Mouse (Mus musculus): Measurements from ENCODE around the gene Hipk2. TPM values are rescaled to one million over a fixed set of nuclear protein-coding genes. Genes with fewer than 3 reads are reported as not detected.

Gene Hipk2
- polyA plus RNA-seq (2014; fragmentation: Nextera tagmentation; extraction: Ambion mirVana) = 26.6 and 38.4 TPM in 2 replicates

- DNase-seq (ENCODE audit: low spot score) (peak; percentile 94), ATAC-seq (ENCODE audit: low FRiP score) (peak; percentile 91)
- Histone ChIP-seq H3K27me3 (ENCODE audit: control insufficient read depth, insufficient read depth, low read length) (no peaks in the 10 kb centered on the region), H3K27ac (ENCODE audit: low read depth, low read length) (peak within 1 kb of the TSS; percentile 90), H3K9me3 (ENCODE audit: control insufficient read depth, low read length) (no peaks in the 10 kb centered on the region), H3K9ac (ENCODE audit: low read depth, low read length) (peak within 1 kb of the TSS; percentile 99), H3K4me3 (ENCODE audit: low read depth, low read length) (peak within 1 kb of the TSS; percentile 98), H3K4me2 (replicated peaks; ENCODE audit: low read depth, low read length) (peak within 1 kb of the TSS; percentile 61), H3K36me3 (ENCODE audit: control insufficient read depth, insufficient read depth, low read length) (no peaks in the 10 kb centered on the region), H3K4me1 (replicated peaks; ENCODE audit: control insufficient read depth, insufficient read depth, low read length) (peaks cover 11% of the 10 kb centered on the region)
- WGBS = under 1% methylated on average over 43 of the region's 108 CpGs
These were observed at the start of gene Hipk2 for GRCm38 (mm10) chr6:38876071-38876911. Gene Hipk2, minus strand, starts transcription at chr6:38876165.

GRCm38 (mm10) chr6:38925719-38926118, 49.8 kb upstream of the Hipk2 start:
- no peaks in the 10 kb centered on the region for H3K9me3 ChIP-seq (ENCODE audit: control insufficient read depth, low read length)
- no peaks in the 10 kb centered on the region for H3K27me3 ChIP-seq (ENCODE audit: control insufficient read depth, insufficient read depth, low read length)
- H3K36me3 ChIP-seq (ENCODE audit: control insufficient read depth, insufficient read depth, low read length) = no peaks in the 10 kb centered on the region
- peak; percentile 50 for DNase-seq (ENCODE audit: low spot score)
- H3K4me1 ChIP-seq (replicated peaks; ENCODE audit: control insufficient read depth, insufficient read depth, low read length) = no peaks in the 10 kb centered on the region
- peak overlapping the region; percentile 18 for H3K4me3 ChIP-seq (ENCODE audit: low read depth, low read length)
- ATAC-seq (ENCODE audit: low FRiP score) = no peak
- 0 out of 2 replicates have a peak overlapping the region, but pooled peaks have one; percentile 18 for H3K4me2 ChIP-seq (replicated peaks; ENCODE audit: low read depth, low read length)
- no peak overlapping the region for H3K27ac ChIP-seq (ENCODE audit: low read depth, low read length)
- 64% methylated on average over 7 of the region's 7 CpGs for WGBS
- H3K9ac ChIP-seq (ENCODE audit: low read depth, low read length) = no peak overlapping the region

- no peaks in the 10 kb centered on the region for H3K9me3 ChIP-seq (ENCODE audit: control insufficient read depth, low read length)
- 95% methylated on average over 18 of the region's 18 CpGs for WGBS
- DNase-seq (ENCODE audit: low spot score) (no peak), ATAC-seq (ENCODE audit: low FRiP score) (no peak)
- no peak overlapping the region for H3K9ac ChIP-seq (ENCODE audit: low read depth, low read length)
- H3K27ac ChIP-seq (ENCODE audit: low read depth, low read length) = no peak overlapping the region
- H3K4me3 ChIP-seq (ENCODE audit: low read depth, low read length) = no peak overlapping the region
- no peaks in the 10 kb centered on the region for H3K4me1 ChIP-seq (replicated peaks; ENCODE audit: control insufficient read depth, insufficient read depth, low read length)
- no peaks in the 10 kb centered on the region for H3K27me3 ChIP-seq (ENCODE audit: control insufficient read depth, insufficient read depth, low read length)
- H3K4me2 ChIP-seq (replicated peaks; ENCODE audit: low read depth, low read length) = no peak overlapping the region
- H3K36me3 ChIP-seq (ENCODE audit: control insufficient read depth, insufficient read depth, low read length) = no peaks in the 10 kb centered on the region
These were observed 48.2 kb upstream of the Hipk2 start for GRCm38 (mm10) chr6:38923870-38924817.

- no peaks in the 10 kb centered on the region for H3K36me3 ChIP-seq (ENCODE audit: control insufficient read depth, insufficient read depth, low read length)
- no peaks in the 10 kb centered on the region for H3K9me3 ChIP-seq (ENCODE audit: control insufficient read depth, low read length)
- DNase-seq (ENCODE audit: low spot score) (no peak), ATAC-seq (ENCODE audit: low FRiP score) (no peak)
- H3K27me3 ChIP-seq (ENCODE audit: control insufficient read depth, insufficient read depth, low read length) = no peaks in the 10 kb centered on the region
- no peak overlapping the region for H3K4me2 ChIP-seq (replicated peaks; ENCODE audit: low read depth, low read length)
- no peak overlapping the region for H3K27ac ChIP-seq (ENCODE audit: low read depth, low read length)
- no peak overlapping the region for H3K4me3 ChIP-seq (ENCODE audit: low read depth, low read length)
- WGBS = 89% methylated on average over 4 of the region's 4 CpGs
- no peaks in the 10 kb centered on the region for H3K4me1 ChIP-seq (replicated peaks; ENCODE audit: control insufficient read depth, insufficient read depth, low read length)
- no peak overlapping the region for H3K9ac ChIP-seq (ENCODE audit: low read depth, low read length)
These were observed 47.5 kb upstream of the Hipk2 start for GRCm38 (mm10) chr6:38923450-38923849.

- Histone ChIP-seq H3K4me3 (ENCODE audit: low read depth, low read length) (no peak overlapping the region), H3K9me3 (ENCODE audit: control insufficient read depth, low read length) (no peaks in the 10 kb centered on the region), H3K4me2 (replicated peaks; ENCODE audit: low read depth, low read length) (no peak overlapping the region), H3K27me3 (ENCODE audit: control insufficient read depth, insufficient read depth, low read length) (no peaks in the 10 kb centered on the region), H3K4me1 (replicated peaks; ENCODE audit: control insufficient read depth, insufficient read depth, low read length) (no peaks in the 10 kb centered on the region), H3K36me3 (ENCODE audit: control insufficient read depth, insufficient read depth, low read length) (no peaks in the 10 kb centered on the region), H3K9ac (ENCODE audit: low read depth, low read length) (no peak overlapping the region), H3K27ac (ENCODE audit: low read depth, low read length) (no peak overlapping the region)
- WGBS = 67% methylated on average over 2 of the region's 2 CpGs
- no peak for ATAC-seq (ENCODE audit: low FRiP score)
- no peak for DNase-seq (ENCODE audit: low spot score)
These were observed 46.6 kb upstream of the Hipk2 start for GRCm38 (mm10) chr6:38922517-38922916.

- ATAC-seq (ENCODE audit: low FRiP score) = no peak
These were observed 45.8 kb upstream of the Hipk2 start for GRCm38 (mm10) chr6:38921810-38922116.

GRCm38 (mm10) chr6:38921095-38921809, 45.3 kb upstream of the Hipk2 start:
- H3K36me3 ChIP-seq (ENCODE audit: control insufficient read depth, insufficient read depth, low read length) = no peaks in the 10 kb centered on the region
- H3K9me3 ChIP-seq (ENCODE audit: control insufficient read depth, low read length) = no peaks in the 10 kb centered on the region
- no peaks in the 10 kb centered on the region for H3K4me1 ChIP-seq (replicated peaks; ENCODE audit: control insufficient read depth, insufficient read depth, low read length)
- no peak overlapping the region for H3K9ac ChIP-seq (ENCODE audit: low read depth, low read length)
- no peak overlapping the region for H3K27ac ChIP-seq (ENCODE audit: low read depth, low read length)
- no peaks in the 10 kb centered on the region for H3K27me3 ChIP-seq (ENCODE audit: control insufficient read depth, insufficient read depth, low read length)
- no peak for ATAC-seq (ENCODE audit: low FRiP score)
- no peak overlapping the region for H3K4me2 ChIP-seq (replicated peaks; ENCODE audit: low read depth, low read length)
- DNase-seq (ENCODE audit: low spot score) = no peak
- H3K4me3 ChIP-seq (ENCODE audit: low read depth, low read length) = no peak overlapping the region
- WGBS = 85% methylated on average over 17 of the region's 17 CpGs

More at GRCm38 (mm10) chr6:38921810-38922116, 45.8 kb upstream of the Hipk2 start:
- Histone ChIP-seq H3K9ac (ENCODE audit: low read depth, low read length) (no peak overlapping the region), H3K27me3 (ENCODE audit: control insufficient read depth, insufficient read depth, low read length) (no peaks in the 10 kb centered on the region), H3K4me2 (replicated peaks; ENCODE audit: low read depth, low read length) (no peak overlapping the region), H3K27ac (ENCODE audit: low read depth, low read length) (no peak overlapping the region), H3K9me3 (ENCODE audit: control insufficient read depth, low read length) (no peaks in the 10 kb centered on the region), H3K4me1 (replicated peaks; ENCODE audit: control insufficient read depth, insufficient read depth, low read length) (no peaks in the 10 kb centered on the region), H3K36me3 (ENCODE audit: control insufficient read depth, insufficient read depth, low read length) (no peaks in the 10 kb centered on the region), H3K4me3 (ENCODE audit: low read depth, low read length) (no peak overlapping the region)
- WGBS = 95% methylated on average over 8 of the region's 8 CpGs
- no peak for DNase-seq (ENCODE audit: low spot score)

- H3K36me3 ChIP-seq (ENCODE audit: control insufficient read depth, insufficient read depth, low read length) = no peaks in the 10 kb centered on the region
- ATAC-seq (ENCODE audit: low FRiP score) (no peak), DNase-seq (ENCODE audit: low spot score) (no peak)
- no peaks in the 10 kb centered on the region for H3K9me3 ChIP-seq (ENCODE audit: control insufficient read depth, low read length)
- no peaks in the 10 kb centered on the region for H3K27me3 ChIP-seq (ENCODE audit: control insufficient read depth, insufficient read depth, low read length)
- no peaks in the 10 kb centered on the region for H3K4me1 ChIP-seq (replicated peaks; ENCODE audit: control insufficient read depth, insufficient read depth, low read length)
- H3K27ac ChIP-seq (ENCODE audit: low read depth, low read length) = no peak overlapping the region
- no peak overlapping the region for H3K9ac ChIP-seq (ENCODE audit: low read depth, low read length)
- WGBS = 81% methylated on average over 6 of the region's 6 CpGs
- no peak overlapping the region for H3K4me2 ChIP-seq (replicated peaks; ENCODE audit: low read depth, low read length)
- H3K4me3 ChIP-seq (ENCODE audit: low read depth, low read length) = no peak overlapping the region
These were observed 44.2 kb upstream of the Hipk2 start for GRCm38 (mm10) chr6:38920141-38920540.
